Comparison of ENCODE assay signal across 8 mouse cellular contexts in the genomic region with DNA sequence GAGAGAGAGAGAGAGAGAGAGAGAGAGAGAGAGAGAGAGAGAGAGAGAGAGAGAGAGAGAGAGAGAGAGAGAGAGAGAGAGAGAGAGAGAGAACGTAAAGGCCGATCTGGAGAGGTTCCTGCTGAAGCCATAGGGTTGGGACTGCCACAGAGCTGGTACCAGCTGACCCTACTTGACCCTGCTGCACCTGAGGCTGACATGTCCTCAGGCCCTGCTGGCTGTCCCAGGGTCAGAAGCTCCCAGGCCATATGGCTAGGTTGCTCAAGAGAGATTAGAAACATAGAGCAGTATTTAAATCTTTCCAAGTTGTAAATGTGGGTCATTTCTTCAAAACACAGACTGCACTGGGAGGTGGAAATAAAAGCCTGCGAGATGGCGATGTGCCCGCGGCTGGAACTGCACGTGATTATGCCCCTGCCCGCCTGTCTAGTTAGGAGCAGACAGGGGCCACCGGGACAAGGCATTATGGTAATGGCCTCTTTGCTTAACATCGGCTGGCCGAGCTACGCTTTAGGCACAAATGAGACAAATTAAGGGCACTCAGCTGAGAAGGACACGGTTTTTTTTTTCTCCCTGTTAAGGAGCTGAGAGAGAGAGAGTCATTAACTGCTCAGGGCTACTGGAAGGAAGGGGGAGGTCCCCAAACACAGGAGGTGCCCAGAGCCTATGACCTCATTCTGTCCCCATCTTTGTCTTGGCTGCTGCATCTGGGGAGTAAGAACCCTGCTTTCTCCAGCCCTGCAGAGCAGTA.
DNase-seq lines count a peak whose midpoint lies in the region; ATAC-seq and TF ChIP-seq lines count a peak whose summit lies in the region.

No protein-coding gene starts in this region.

- POLR2A ChIA-PET in Patski (lab: Charles Lee), result no interaction called here

- H3K4me1 ChIP-seq in embryonic facial prominence, embryonic 11.5 days (ENCODE audit: control insufficient read depth, insufficient read depth, low read length), result no peaks in the 10 kb centered on the region

- 35% methylated on average over 13 of the region's 13 CpGs for WGBS in embryonic facial prominence, embryonic 11.5 days

- H3K4me2 ChIP-seq in embryonic facial prominence, embryonic 11.5 days (ENCODE audit: low read depth, low read length), result no peak overlapping the region

- H3K27me3 ChIP-seq in Patski, result no peaks in the 10 kb centered on the region
- H3K27me3 ChIP-seq in embryonic facial prominence, embryonic 11.5 days (ENCODE audit: control insufficient read depth, insufficient read depth, low read length), result no peaks in the 10 kb centered on the region

- in situ Hi-C loops in Patski (cut with MboI; ENCODE audit: low pct_unique_long_range_greater_than_20kb), result no loop called here

- DNase-seq in Patski (ENCODE audit: low read depth, low spot score), result peak; percentile 55
- DNase-seq in embryonic facial prominence, embryonic 11.5 days (ENCODE audit: low spot score), result peak; percentile 35
- peak; percentile 69 for DNase-seq in kidney, adult 18-20 months
- peak; percentile 32 to 35 for DNase-seq in left cerebral cortex, postnatal 36 days (ENCODE audit: low spot score in 2 of 2)
- DNase-seq in right cerebral cortex, postnatal 25 days, result peak; percentile 26
- DNase-seq in ovary, postnatal 14 days (ENCODE audit: low spot score), result no peak
- DNase-seq in adrenal gland, postnatal 4 days (ENCODE audit: low spot score in 2 of 2), result no peak
- DNase-seq in cerebellum, postnatal 36 days, result no peak

- CTCF ChIA-PET in Patski (lab: Charles Lee), result interaction anchor here (1.0 to 1.4 kb wide), 3 partner anchors 130 to 187 kb away, joined by 3 to 5 read pairs (median 4); a partner anchor contains a TSS

- H3K9me3 ChIP-seq in embryonic facial prominence, embryonic 11.5 days (replicated peaks; ENCODE audit: control insufficient read depth, low read length), result no peaks in the 10 kb centered on the region

- peak; percentile 68 for ATAC-seq in Patski
- ATAC-seq in embryonic facial prominence, embryonic 11.5 days (replicated peaks; ENCODE audit: insufficient number of reproducible peaks, low FRiP score, low TSS enrichment, low read depth), result peak; percentile 58; the same call in 1 of the 2 replicates

- no peak overlapping the region for H3K27ac ChIP-seq in embryonic facial prominence, embryonic 11.5 days (replicated peaks; ENCODE audit: low read depth, low read length)

- intact Hi-C loops in left cerebral cortex, postnatal 36 days (cut with DNase I), result no loop called here

- no peak overlapping the region for H3K4me3 ChIP-seq in embryonic facial prominence, embryonic 11.5 days (ENCODE audit: low read depth, low read length)

- TF ChIP-seq CTCF in Patski (IDR thresholded peaks at IDR 0.05), result no peak

- H3K9ac ChIP-seq in embryonic facial prominence, embryonic 11.5 days (replicated peaks; ENCODE audit: low read length), result no peak overlapping the region

- no peaks in the 10 kb centered on the region for H3K36me3 ChIP-seq in embryonic facial prominence, embryonic 11.5 days (replicated peaks; ENCODE audit: control insufficient read depth, insufficient read depth, low read depth, low read length)

Comparison
In these comparisons a context has a peak if more than half of its experiments do, and no peak if none do; other contexts are left out.
1. DNase-seq: peak in Patski (single experiment), embryonic facial prominence, embryonic 11.5 days (single experiment), kidney, adult 18-20 months (single experiment), left cerebral cortex, postnatal 36 days (2 of 2) and right cerebral cortex, postnatal 25 days (single experiment); none in ovary, postnatal 14 days (single experiment), adrenal gland, postnatal 4 days (0 of 2) and cerebellum, postnatal 36 days (0 of 2).